Mouse (Mus musculus): ENCODE data around the gene Cacng2.

DNA sequence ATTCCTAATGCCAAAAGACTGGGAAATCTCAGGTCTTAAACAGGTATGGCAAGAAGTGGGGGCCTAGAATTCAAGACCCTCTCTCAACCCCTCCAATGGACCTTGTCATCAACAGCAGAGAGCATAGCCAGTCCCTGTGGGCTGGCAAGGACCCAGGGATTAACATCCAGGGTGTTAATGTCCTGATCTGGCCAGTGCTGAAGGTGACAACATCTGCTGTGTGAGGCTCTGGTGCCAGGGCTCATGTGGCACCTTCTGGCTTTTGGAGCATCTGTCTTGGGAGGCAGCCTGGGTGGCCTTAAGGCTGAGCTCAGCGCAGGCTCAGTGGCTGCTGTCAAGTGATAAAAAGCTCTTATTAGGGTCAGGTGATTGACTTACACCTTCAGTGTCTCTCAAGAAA, 62.9 kb downstream of the Cacng2 start:
- TF ChIP-seq POLR2A (IDR thresholded peaks at IDR 0.05; ENCODE audit: borderline replicate concordance, extremely low read depth, low read depth, low read length) (no peak), CTCF (IDR thresholded peaks at IDR 0.05; ENCODE audit: insufficient read depth, low read length) (no peak)

Measured in lung, adult 2 months (tissue).